Mouse (Mus musculus): ENCODE data around the gene Rpe65. TPM values are rescaled to one million over a fixed set of nuclear protein-coding genes. Genes with fewer than 3 reads are reported as not detected.

Gene Rpe65
- not detected in 2 replicates for polyA plus RNA-seq (2014; fragmentation: Nextera tagmentation; extraction: Ambion mirVana)

DNA sequence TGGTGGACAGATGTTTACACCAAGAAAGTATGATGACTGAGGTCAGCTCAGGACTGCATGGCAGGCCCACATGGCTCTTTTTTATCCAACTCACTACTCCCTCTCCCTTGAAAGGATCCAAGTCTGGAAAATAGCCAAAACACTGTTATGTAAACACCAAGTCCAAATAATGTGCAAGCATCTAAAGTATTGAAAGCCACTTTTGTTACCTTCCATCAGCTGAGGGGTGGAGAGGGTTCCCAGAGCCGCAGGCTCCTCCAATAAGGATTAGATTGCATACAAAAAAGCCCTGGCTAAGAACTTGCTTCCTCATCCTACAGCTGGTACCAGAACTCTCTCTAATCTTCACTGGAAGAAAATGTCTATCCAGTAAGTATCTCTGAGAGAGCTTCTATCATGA is at the start of gene Rpe65:
Rpe65 (plus strand) TSS at position 301 of the 400 bp plus-strand sequence.
- Histone ChIP-seq H3K4me2 (ENCODE audit: low read depth, low read length) (no peak within 1 kb of the TSS), H3K27me3 (ENCODE audit: control insufficient read depth, insufficient read depth, low read length) (no peaks in the 10 kb centered on the region), H3K27ac (ENCODE audit: low read depth, low read length) (no peak within 1 kb of the TSS), H3K4me1 (ENCODE audit: control insufficient read depth, insufficient read depth, low read length) (no peaks in the 10 kb centered on the region), H3K9me3 (ENCODE audit: control insufficient read depth, low read length) (no peaks in the 10 kb centered on the region), H3K9ac (replicated peaks; ENCODE audit: low read depth, low read length) (no peak within 1 kb of the TSS), H3K36me3 (ENCODE audit: control insufficient read depth, insufficient read depth, low read length) (no peaks in the 10 kb centered on the region), H3K4me3 (ENCODE audit: low read depth, low read length) (no peak within 1 kb of the TSS)
- ATAC-seq (ENCODE audit: low read depth), result no peak
- WGBS, result 67% methylated on average over 1 of the region's 1 CpGs

DNA sequence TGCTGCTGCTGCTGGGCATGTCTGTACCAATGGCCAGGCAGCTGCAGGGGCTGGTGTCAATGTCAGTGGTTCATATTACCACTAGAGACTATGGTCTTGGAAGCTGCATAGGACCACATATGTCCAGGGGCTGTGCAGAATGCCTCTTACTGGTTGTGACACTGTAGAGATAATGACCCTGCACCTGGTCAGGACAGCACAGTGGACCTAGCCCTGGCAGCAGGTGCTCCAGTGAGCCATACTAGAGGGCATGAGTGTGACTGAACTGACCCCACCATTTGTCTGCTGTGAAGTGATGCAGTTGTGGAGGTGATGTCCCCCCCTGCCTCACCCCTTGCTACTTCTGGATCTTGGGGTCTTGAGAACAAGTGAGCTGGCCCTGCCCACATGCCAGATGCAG is 48.8 kb upstream of the Rpe65 start:
- Histone ChIP-seq H3K9ac (replicated peaks; ENCODE audit: low read depth, low read length) (no peak overlapping the region), H3K4me2 (ENCODE audit: low read depth, low read length) (no peak overlapping the region), H3K9me3 (ENCODE audit: control insufficient read depth, low read length) (no peaks in the 10 kb centered on the region), H3K4me1 (ENCODE audit: control insufficient read depth, insufficient read depth, low read length) (no peaks in the 10 kb centered on the region), H3K4me3 (ENCODE audit: low read depth, low read length) (no peak overlapping the region), H3K36me3 (ENCODE audit: control insufficient read depth, insufficient read depth, low read length) (no peaks in the 10 kb centered on the region), H3K27ac (ENCODE audit: low read depth, low read length) (no peak overlapping the region), H3K27me3 (ENCODE audit: control insufficient read depth, insufficient read depth, low read length) (no peaks in the 10 kb centered on the region)
- no peak for ATAC-seq (ENCODE audit: low read depth)

DNA sequence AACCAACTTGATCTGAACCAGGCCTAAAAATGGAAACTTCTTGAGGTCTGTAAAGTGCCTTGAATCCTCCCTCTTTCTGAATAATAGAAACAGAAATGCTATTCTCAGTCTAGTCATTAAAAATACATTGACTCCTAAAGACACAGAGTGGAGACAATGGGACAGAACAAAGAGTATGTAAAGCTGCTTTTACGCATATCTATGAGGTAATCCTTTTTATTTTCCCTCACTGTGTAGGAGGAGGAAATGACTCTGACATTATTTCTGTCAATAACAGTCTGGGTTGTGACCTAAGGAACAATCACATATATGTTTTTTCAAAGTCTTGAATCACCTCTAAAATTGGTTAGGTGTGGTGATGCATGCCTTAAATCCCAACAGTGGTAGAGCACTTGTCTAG is 16.0 kb downstream of the Rpe65 start:
- no peak for ATAC-seq (ENCODE audit: low read depth)
- Histone ChIP-seq H3K36me3 (ENCODE audit: control insufficient read depth, insufficient read depth, low read length) (no peaks in the 10 kb centered on the region), H3K27ac (ENCODE audit: low read depth, low read length) (no peak overlapping the region), H3K27me3 (ENCODE audit: control insufficient read depth, insufficient read depth, low read length) (no peaks in the 10 kb centered on the region), H3K4me3 (ENCODE audit: low read depth, low read length) (no peak overlapping the region), H3K9ac (replicated peaks; ENCODE audit: low read depth, low read length) (no peak overlapping the region), H3K4me2 (ENCODE audit: low read depth, low read length) (no peak overlapping the region), H3K4me1 (ENCODE audit: control insufficient read depth, insufficient read depth, low read length) (no peaks in the 10 kb centered on the region), H3K9me3 (ENCODE audit: control insufficient read depth, low read length) (no peaks in the 10 kb centered on the region)
- 76% methylated on average over 1 of the region's 1 CpGs for WGBS

DNA sequence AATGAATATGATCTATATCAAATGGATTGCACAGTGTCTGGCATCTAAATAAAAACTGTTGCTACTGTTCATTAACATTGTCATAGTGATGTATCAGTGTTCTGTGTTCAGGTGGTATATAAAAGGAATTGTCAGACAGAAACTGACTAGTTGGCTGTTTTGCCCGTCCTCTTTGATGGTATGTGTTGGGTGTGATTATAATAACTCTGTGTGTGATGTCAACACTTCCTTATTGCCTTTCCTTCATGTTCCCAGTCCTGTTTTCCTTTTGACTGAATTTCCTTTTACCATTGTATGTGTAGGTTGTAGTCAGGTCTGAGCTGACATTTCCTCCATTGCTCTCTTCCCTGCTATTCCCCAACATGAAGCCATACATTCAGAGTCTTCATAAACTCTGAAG is 22.1 kb downstream of the Rpe65 start:
- ATAC-seq (ENCODE audit: low read depth), result no peak
- H3K9ac ChIP-seq (replicated peaks; ENCODE audit: low read depth, low read length), result no peak overlapping the region
- H3K4me1 ChIP-seq (ENCODE audit: control insufficient read depth, insufficient read depth, low read length), result no peaks in the 10 kb centered on the region
- no peak overlapping the region for H3K27ac ChIP-seq (ENCODE audit: low read depth, low read length)
- H3K4me2 ChIP-seq (ENCODE audit: low read depth, low read length), result no peak overlapping the region
- H3K36me3 ChIP-seq (ENCODE audit: control insufficient read depth, insufficient read depth, low read length), result no peaks in the 10 kb centered on the region
- H3K9me3 ChIP-seq (ENCODE audit: control insufficient read depth, low read length), result no peaks in the 10 kb centered on the region
- no peaks in the 10 kb centered on the region for H3K27me3 ChIP-seq (ENCODE audit: control insufficient read depth, insufficient read depth, low read length)
- WGBS, result 84% methylated on average over 1 of the region's 1 CpGs
- H3K4me3 ChIP-seq (ENCODE audit: low read depth, low read length), result no peak overlapping the region

DNA sequence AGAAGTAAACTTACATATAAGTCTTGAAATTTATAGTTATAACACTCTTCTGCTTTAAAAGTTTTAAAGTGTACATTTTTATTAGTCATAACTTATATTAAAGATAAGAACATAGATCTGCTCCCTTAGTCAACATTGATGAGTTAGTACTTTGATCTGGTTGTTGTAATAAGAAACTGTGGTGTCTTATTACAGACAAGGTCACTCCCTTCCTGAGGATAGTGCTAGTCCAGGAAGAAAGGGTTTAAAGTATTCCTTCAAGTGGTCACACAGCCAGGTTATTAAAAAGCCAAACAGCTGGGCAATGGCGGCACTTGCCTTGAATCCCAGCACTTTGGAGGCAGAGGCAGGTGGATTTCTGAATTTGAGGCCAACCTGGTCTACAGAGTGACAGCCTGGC is 25.0 kb downstream of the Rpe65 start:
- H3K4me3 ChIP-seq (ENCODE audit: low read depth, low read length), result no peak overlapping the region
- no peak overlapping the region for H3K4me2 ChIP-seq (ENCODE audit: low read depth, low read length)
- no peaks in the 10 kb centered on the region for H3K9me3 ChIP-seq (ENCODE audit: control insufficient read depth, low read length)
- no peaks in the 10 kb centered on the region for H3K4me1 ChIP-seq (ENCODE audit: control insufficient read depth, insufficient read depth, low read length)
- H3K9ac ChIP-seq (replicated peaks; ENCODE audit: low read depth, low read length), result no peak overlapping the region
- H3K36me3 ChIP-seq (ENCODE audit: control insufficient read depth, insufficient read depth, low read length), result no peaks in the 10 kb centered on the region
- no peak overlapping the region for H3K27ac ChIP-seq (ENCODE audit: low read depth, low read length)
- H3K27me3 ChIP-seq (ENCODE audit: control insufficient read depth, insufficient read depth, low read length), result no peaks in the 10 kb centered on the region
- ATAC-seq (ENCODE audit: low read depth), result no peak
- 85% methylated on average over 1 of the region's 1 CpGs for WGBS

DNA sequence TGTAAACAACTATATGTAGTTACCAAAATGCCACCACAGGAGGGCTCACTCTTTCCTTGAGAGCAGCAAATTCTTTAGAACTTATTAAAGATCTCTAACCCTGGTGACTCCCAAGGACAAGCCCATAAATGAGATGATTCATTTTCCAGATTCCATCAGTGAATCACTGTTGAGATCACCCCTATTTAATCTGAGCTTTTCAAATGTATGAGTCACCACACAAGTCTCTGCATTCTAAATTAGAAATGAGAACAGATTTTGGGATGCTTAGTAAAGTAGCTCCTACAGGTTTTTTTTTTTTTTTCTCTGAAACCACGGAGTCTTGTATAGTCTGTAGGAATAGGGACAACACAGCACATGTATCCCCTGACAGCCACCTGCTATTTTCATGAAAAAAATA is 61.8 kb downstream of the Rpe65 start:
- no peak for ATAC-seq (ENCODE audit: low read depth)
- H3K4me2 ChIP-seq (ENCODE audit: low read depth, low read length), result no peak overlapping the region

DNA sequence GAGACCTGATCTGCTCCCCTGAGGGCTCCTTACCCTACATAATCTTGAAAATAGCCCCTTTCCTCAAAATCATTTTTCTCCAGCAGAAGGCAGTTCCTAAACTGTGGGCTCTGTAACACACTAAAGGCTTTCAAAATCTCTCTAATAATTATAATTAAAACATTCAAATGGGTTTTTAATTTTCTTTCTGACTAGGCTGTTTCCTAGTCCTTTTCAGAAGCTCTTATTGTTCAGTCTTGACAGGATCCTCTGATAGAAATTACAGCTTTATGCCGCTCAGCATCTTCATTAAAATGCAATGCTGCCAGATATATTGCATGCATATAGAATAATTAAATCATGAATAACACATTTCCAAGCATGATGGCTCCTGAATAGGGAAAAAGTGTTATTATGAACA is 64.4 kb downstream of the Rpe65 start:
- Histone ChIP-seq H3K9me3 (ENCODE audit: control insufficient read depth, low read length) (no peaks in the 10 kb centered on the region), H3K27me3 (ENCODE audit: control insufficient read depth, insufficient read depth, low read length) (no peaks in the 10 kb centered on the region), H3K36me3 (ENCODE audit: control insufficient read depth, insufficient read depth, low read length) (no peaks in the 10 kb centered on the region), H3K4me2 (ENCODE audit: low read depth, low read length) (no peak overlapping the region), H3K4me1 (ENCODE audit: control insufficient read depth, insufficient read depth, low read length) (no peaks in the 10 kb centered on the region), H3K4me3 (ENCODE audit: low read depth, low read length) (no peak overlapping the region), H3K9ac (replicated peaks; ENCODE audit: low read depth, low read length) (no peak overlapping the region), H3K27ac (ENCODE audit: low read depth, low read length) (no peak overlapping the region)
- ATAC-seq (ENCODE audit: low read depth), result no peak
- 55% methylated on average over 1 of the region's 1 CpGs for WGBS

More for the DNA sequence above, 61.8 kb downstream of the Rpe65 start:
- WGBS, result 74% methylated on average over 1 of the region's 1 CpGs
- H3K27ac ChIP-seq (ENCODE audit: low read depth, low read length), result no peak overlapping the region
- H3K36me3 ChIP-seq (ENCODE audit: control insufficient read depth, insufficient read depth, low read length), result no peaks in the 10 kb centered on the region
- no peaks in the 10 kb centered on the region for H3K27me3 ChIP-seq (ENCODE audit: control insufficient read depth, insufficient read depth, low read length)
- H3K9me3 ChIP-seq (ENCODE audit: control insufficient read depth, low read length), result no peaks in the 10 kb centered on the region
- no peaks in the 10 kb centered on the region for H3K4me1 ChIP-seq (ENCODE audit: control insufficient read depth, insufficient read depth, low read length)
- H3K4me3 ChIP-seq (ENCODE audit: low read depth, low read length), result no peak overlapping the region
- H3K9ac ChIP-seq (replicated peaks; ENCODE audit: low read depth, low read length), result no peak overlapping the region

Other genes starting within 250 kb of the Rpe65 start
- gene Depdc1a, start 103.7 kb upstream of the Rpe65 start, polyA plus RNA-seq (2014; fragmentation: Nextera tagmentation; extraction: Ambion mirVana), result 1.8 and 4.1 TPM in 2 replicates
- 57.5 and 93.5 TPM in 2 replicates for gene Wls, start 240.5 kb downstream of the Rpe65 start, polyA plus RNA-seq (2014; fragmentation: Nextera tagmentation; extraction: Ambion mirVana)